Comparison of ENCODE assay signal across 15 mouse cellular contexts in genomic region chr3:157865848-157866247, GRCm38 (mm10). TPM values are rescaled to one million over a fixed set of nuclear protein-coding genes. Genes with fewer than 3 reads are reported as not detected.
"Had no signal": no experiment of that assay in that cellular context is flagged by ENCODE, and none has a peak within 500 bp of the region (broad histone marks: within the 10 kb centered on the region; RNA-seq: fewer than 3 reads in every experiment).

No protein-coding gene starts in this region.

- DNase-seq: lung, adult 18-20 months; lung, embryonic 14.5 days; lung, postnatal 10 days; lung, postnatal 4 days; midbrain, embryonic 14.5 days; right cerebral cortex, postnatal 14 days; spleen, adult 18-20 months; thymus, adult 18-20 months; thymus, postnatal 14 days; thymus, postnatal 36 days had no signal

- H3K9me3 ChIP-seq: midbrain, embryonic 10.5 days; midbrain, embryonic 12.5 days; neural tube, embryonic 12.5 days had no signal

- H3K9ac ChIP-seq: lung, embryonic 14.5 days; midbrain, embryonic 12.5 days; neural tube, embryonic 12.5 days had no signal

- H3K4me2 ChIP-seq: lung, embryonic 14.5 days; midbrain, embryonic 12.5 days; neural tube, embryonic 12.5 days had no signal

- H3K4me3 ChIP-seq: midbrain, embryonic 10.5 days; midbrain, embryonic 12.5 days; neural tube, embryonic 12.5 days had no signal

- ATAC-seq: midbrain, embryonic 16.5 days had no signal

- H3K36me3 ChIP-seq: midbrain, embryonic 10.5 days; midbrain, embryonic 12.5 days; neural tube, embryonic 12.5 days had no signal

- H3K27ac ChIP-seq: midbrain, embryonic 10.5 days; midbrain, embryonic 12.5 days; neural tube, embryonic 12.5 days had no signal

- H3K27me3 ChIP-seq: midbrain, embryonic 12.5 days; neural tube, embryonic 12.5 days had no signal

- H3K4me1 ChIP-seq: midbrain, embryonic 10.5 days; midbrain, embryonic 12.5 days; neural tube, embryonic 12.5 days had no signal

RNA-seq across cellular contexts. Expression of gene Cth, which starts 59.0 kb away (rescaled TPM):
- total RNA-seq: neutrophil, adult 5-6 weeks had no signal
